Mouse (Mus musculus) midbrain, embryonic 14.5 days (tissue): ENCODE data around the gene Atp6ap1l. TPM values are rescaled to one million over a fixed set of nuclear protein-coding genes. Genes with fewer than 3 reads are reported as not detected.
A peak's percentile ranks its signal among the peaks of the same experiment; 100 is the strongest.
"Not testable (repeated sequence)": the region's sequence is repeated elsewhere in the genome, so short reads cannot be mapped to it uniquely, and the experiment has no call there.

Source experiments
- ATAC-seq: fragments of 200-750 bp; cut with Nextera tagmentation; 2 replicates; pipeline ENCODE4 v1.8.0; 2017; ENCODE audit warnings: moderate number of reproducible peaks, moderate library complexity; ENCODE audit not compliant: low FRiP score, low TSS enrichment
- DNase-seq: peaks from one replicate; pipeline ENCODE4 v3.0.0-alpha.2; 2015
- H3K27ac ChIP-seq: fragments of 300-500 bp; sonication (generic); replicated peaks from 2 replicates; pipeline ENCODE4 v1.5.1; 2014; ENCODE audit warnings: mild to moderate bottlenecking, low read depth, low read length, moderate library complexity
- H3K27me3 ChIP-seq: fragments of 300-500 bp; sonication (generic); 2 replicates; pipeline ENCODE4 v1.6.1; 2014; ENCODE audit warnings: low read length, control low read depth, mixed read lengths; ENCODE audit not compliant: control insufficient read depth, insufficient read depth
- H3K36me3 ChIP-seq: fragments of 300-500 bp; sonication (generic); 2 replicates; pipeline ENCODE4 v1.6.1; 2014; ENCODE audit warnings: low read length, control low read depth; ENCODE audit not compliant: control insufficient read depth, insufficient read depth
- H3K4me1 ChIP-seq: fragments of 300-500 bp; sonication (generic); 2 replicates; pipeline ENCODE4 v1.6.1; 2014; ENCODE audit warnings: mild to moderate bottlenecking, antibody characterized with exemption, low read length, control low read depth; ENCODE audit not compliant: control insufficient read depth, insufficient read depth
- H3K4me2 ChIP-seq: fragments of 300-500 bp; sonication (generic); 2 replicates; pipeline ENCODE4 v1.6.1; 2014; ENCODE audit warnings: mild to moderate bottlenecking, low read length, moderate library complexity
- H3K4me3 ChIP-seq: fragments of 300-500 bp; sonication (generic); replicated peaks from 2 replicates; pipeline ENCODE4 v1.5.1; 2014; ENCODE audit warnings: low read depth, low read length
- H3K9ac ChIP-seq: fragments of 300-500 bp; sonication (generic); replicated peaks from 2 replicates; pipeline ENCODE4 v1.6.1; 2014; ENCODE audit warnings: mild to moderate bottlenecking, low read length, moderate library complexity
- H3K9me3 ChIP-seq: fragments of 300-500 bp; sonication (generic); 2 replicates; pipeline ENCODE4 v1.6.1; 2016; ENCODE audit warnings: low read length, control low read depth, mixed read lengths; ENCODE audit not compliant: control insufficient read depth
- WGBS: fragments of 180-500 bp; shearing (Covaris S2); extraction: QIAGEN DNeasy Blood & Tissue Kit; methylation state at CpG from one replicate; pipeline ENCODE4 v1.1.7; 2014; 5-methylcytosine and 5-hydroxymethylcytosine counted together
- polyA plus RNA-seq: library from polyadenylated mRNA; unstranded; fragments of >200 nt; fragmentation: Nextera tagmentation; extraction: Ambion mirVana; gene quantifications from 2 replicates; pipeline ENCODE4 v1.2.1, GENCODE M21; 2014

The Atp6ap1l gene
- polyA plus RNA-seq: 0.62 and 0.91 TPM in 2 replicates

DNA sequence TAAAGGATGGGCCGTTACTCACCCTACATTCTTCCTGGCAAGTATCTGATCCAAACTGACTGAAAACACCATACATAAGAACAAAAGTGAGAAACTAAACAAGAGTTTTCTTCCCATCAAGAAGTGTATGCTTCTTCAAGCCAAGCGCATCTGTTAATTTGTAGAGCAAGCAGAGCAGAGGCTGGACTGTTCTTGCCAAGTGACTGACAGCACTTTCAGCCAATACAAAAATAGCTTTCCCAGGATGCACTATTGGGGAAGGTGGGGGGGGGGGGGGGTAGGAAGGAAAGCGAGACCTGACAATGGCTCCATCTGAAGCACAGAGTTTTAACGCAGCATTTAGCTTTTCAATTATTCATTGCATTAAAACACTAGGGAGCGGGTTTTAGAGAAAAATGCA, at the start of gene Atp6ap1l:
Atp6ap1l (minus strand) TSS at position 180 of the 400 bp plus-strand sequence.
- Histone ChIP-seq H3K27me3 (no peaks in the 10 kb centered on the region), H3K27ac (no peak within 1 kb of the TSS), H3K9ac (no peak within 1 kb of the TSS), H3K4me3 (no peak within 1 kb of the TSS), H3K4me2 (no peak within 1 kb of the TSS), H3K36me3 (no peaks in the 10 kb centered on the region), H3K9me3 (no peaks in the 10 kb centered on the region), H3K4me1 (no peaks in the 10 kb centered on the region)
- 83% methylated on average over 5 of the region's 5 CpGs for WGBS
- DNase-seq (no peak), ATAC-seq (no peak)

DNA sequence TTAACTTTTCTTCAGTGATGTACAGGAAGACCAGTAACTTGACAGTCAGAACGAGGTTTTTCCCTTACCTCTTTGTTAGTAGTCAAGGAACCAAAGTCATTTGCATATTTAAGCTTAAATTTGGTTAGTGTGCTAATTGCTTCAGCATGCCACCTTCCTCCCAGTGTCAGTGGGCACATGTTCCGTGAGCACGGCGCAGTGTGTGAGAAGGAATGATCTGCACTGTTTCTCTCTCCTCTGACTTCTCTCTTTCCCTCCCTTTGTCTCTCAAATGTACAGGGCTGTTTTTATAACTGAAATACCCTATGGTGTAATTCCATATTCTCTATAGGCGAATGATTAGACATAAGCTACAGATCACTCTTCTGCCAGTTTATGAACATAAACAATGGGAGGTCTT, 34.4 kb upstream of the Atp6ap1l start:
- Histone ChIP-seq H3K4me3 (no peak overlapping the region), H3K4me2 (no peak overlapping the region), H3K4me1 (no peaks in the 10 kb centered on the region), H3K9me3 (no peaks in the 10 kb centered on the region), H3K27ac (no peak overlapping the region), H3K9ac (no peak overlapping the region), H3K36me3 (no peaks in the 10 kb centered on the region), H3K27me3 (no peaks in the 10 kb centered on the region)
- WGBS: 89% methylated on average over 5 of the region's 5 CpGs
- ATAC-seq (no peak), DNase-seq (no peak)

DNA sequence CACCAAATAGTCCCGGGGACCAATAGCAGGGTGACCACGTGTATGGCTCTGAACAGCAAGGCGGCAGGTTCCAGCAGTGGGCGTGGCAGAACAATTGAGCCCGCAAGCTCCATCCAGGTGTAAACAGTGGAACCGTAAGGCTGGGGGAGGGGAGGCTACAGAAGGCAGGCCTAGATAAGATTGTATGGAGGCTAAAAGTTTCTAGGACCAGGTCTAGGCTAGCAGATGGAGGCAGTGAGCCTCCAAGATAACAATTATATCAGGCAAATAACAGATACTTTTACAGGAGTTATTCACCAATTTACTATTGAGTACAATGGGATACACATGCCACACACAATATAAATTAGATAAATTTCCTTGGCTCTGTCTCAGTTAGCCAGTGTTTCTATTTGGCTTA, 34.0 kb upstream of the Atp6ap1l start:
- 71% methylated on average over 6 of the region's 6 CpGs for WGBS
- no peak overlapping the region for H3K4me3 ChIP-seq
- H3K4me1 ChIP-seq: no peaks in the 10 kb centered on the region
- no peak overlapping the region for H3K9ac ChIP-seq
- H3K4me2 ChIP-seq: no peak overlapping the region
- H3K27ac ChIP-seq: no peak overlapping the region
- no peaks in the 10 kb centered on the region for H3K27me3 ChIP-seq
- H3K36me3 ChIP-seq: no peaks in the 10 kb centered on the region
- DNase-seq: no peak
- H3K9me3 ChIP-seq: no peaks in the 10 kb centered on the region
- no peak for ATAC-seq

DNA sequence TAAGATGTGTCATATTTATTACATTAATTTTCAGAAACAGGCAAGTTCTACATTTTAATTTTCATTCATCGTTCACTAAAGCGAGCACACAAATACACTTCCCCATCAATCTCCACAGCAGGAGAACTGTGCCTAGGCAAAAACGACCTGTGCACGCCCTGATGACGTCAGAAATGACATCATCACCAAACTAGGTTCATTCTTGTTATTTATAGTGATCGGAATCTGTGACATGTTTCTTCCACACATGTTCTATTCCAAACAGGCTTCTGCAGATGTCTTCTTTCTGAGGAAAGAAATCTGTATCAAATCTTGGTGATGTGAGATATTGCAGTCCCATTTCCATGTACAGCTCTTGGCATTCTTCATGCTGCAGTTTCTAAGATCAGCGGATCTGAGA, 30.7 kb upstream of the Atp6ap1l start:
- no peak for DNase-seq

DNA sequence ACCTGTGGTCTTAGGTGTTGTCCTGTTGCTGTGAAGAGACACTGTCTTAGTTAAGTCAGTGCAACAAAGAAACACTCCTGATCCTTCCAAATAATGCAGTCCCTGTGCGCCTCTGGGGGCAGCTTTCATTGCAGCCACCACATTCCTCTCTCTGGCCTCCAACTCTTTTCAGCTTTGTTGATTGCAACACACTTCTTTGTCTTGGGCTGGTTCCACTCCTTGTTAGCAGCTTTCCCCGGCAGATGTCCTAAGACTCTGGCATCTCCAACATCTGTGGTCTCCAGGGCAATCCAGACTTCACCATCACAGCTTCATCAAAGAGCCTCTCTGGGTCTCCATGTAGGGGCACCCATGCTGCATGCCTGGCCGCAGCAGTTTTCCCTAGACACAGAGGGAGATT, 28.1 kb upstream of the Atp6ap1l start:
- 58% methylated on average over 3 of the region's 3 CpGs for WGBS
- Histone ChIP-seq H3K27me3 (no peaks in the 10 kb centered on the region), H3K4me1 (no peaks in the 10 kb centered on the region), H3K4me2 (no peak overlapping the region), H3K36me3 (peaks cover 7% of the 10 kb centered on the region), H3K4me3 (no peak overlapping the region), H3K27ac (no peak overlapping the region), H3K9me3 (no peaks in the 10 kb centered on the region), H3K9ac (no peak overlapping the region)
- ATAC-seq: no peak
- no peak for DNase-seq

More for the DNA sequence above, 30.7 kb upstream of the Atp6ap1l start:
- H3K4me1 ChIP-seq: no peaks in the 10 kb centered on the region
- no peak for ATAC-seq
- H3K9ac ChIP-seq: no peak overlapping the region
- H3K9me3 ChIP-seq: no peaks in the 10 kb centered on the region
- no peak overlapping the region for H3K4me2 ChIP-seq
- H3K4me3 ChIP-seq: no peak overlapping the region
- WGBS: 87% methylated on average over 7 of the region's 7 CpGs
- H3K27me3 ChIP-seq: no peaks in the 10 kb centered on the region
- H3K27ac ChIP-seq: no peak overlapping the region
- no peaks in the 10 kb centered on the region for H3K36me3 ChIP-seq

DNA sequence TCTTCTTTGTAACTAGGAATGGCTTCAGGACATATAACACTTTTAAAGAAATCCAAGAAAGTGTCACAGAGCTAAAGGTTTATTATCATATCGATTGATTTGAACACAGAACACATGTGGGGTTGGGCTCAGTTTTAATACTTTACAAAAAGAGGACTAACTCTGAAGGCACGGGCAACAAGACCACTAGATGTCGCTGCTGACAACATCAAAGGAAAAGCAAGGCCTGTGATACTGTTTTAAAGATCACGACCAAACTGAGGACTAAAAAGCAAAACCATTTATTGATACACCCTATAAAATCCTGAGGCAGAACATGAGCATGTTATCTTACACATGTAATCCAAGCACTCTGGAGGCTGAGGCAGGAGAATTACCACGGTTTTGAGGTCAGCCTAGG, 24.7 kb upstream of the Atp6ap1l start:
- peaks cover 39% of the 10 kb centered on the region for H3K36me3 ChIP-seq
- WGBS: 23% methylated on average over 5 of the region's 5 CpGs
- H3K27ac ChIP-seq: no peak overlapping the region
- no peak overlapping the region for H3K4me2 ChIP-seq
- peak; percentile 41; the same call in 1 of the 2 replicates for ATAC-seq
- H3K27me3 ChIP-seq: no peaks in the 10 kb centered on the region
- no peak overlapping the region for H3K4me3 ChIP-seq
- no peak overlapping the region for H3K9ac ChIP-seq
- peak; percentile 89 for DNase-seq
- H3K4me1 ChIP-seq: no peaks in the 10 kb centered on the region
- no peaks in the 10 kb centered on the region for H3K9me3 ChIP-seq

DNA sequence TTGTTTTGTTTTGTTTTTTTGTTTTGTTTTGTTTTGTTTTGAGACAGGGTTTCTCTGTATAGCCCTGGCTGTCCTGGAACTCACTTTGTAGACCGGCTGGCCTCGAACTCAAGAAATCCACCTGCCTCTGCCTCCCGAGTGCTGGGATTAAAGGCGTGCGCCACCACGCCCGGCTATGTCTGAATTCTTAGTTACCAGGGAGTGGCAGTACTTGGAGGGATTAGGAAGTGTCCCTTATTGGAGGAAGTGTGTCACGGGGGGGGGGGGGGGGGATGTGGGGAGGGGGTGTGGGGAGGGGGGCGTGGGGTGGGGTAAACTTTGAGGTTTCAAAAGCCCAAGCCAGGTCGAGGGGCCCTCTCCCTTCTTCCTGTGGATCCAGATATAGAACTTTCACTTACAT, 23.1 kb upstream of the Atp6ap1l start:
- H3K4me3 ChIP-seq, H3K4me1 ChIP-seq, H3K27me3 ChIP-seq, ATAC-seq, H3K4me2 ChIP-seq, H3K9ac ChIP-seq, DNase-seq, H3K27ac ChIP-seq, H3K9me3 ChIP-seq: not testable (repeated sequence)
- WGBS: 89% methylated on average over 10 of the region's 10 CpGs
- peaks cover 41% of the 10 kb centered on the region for H3K36me3 ChIP-seq

DNA sequence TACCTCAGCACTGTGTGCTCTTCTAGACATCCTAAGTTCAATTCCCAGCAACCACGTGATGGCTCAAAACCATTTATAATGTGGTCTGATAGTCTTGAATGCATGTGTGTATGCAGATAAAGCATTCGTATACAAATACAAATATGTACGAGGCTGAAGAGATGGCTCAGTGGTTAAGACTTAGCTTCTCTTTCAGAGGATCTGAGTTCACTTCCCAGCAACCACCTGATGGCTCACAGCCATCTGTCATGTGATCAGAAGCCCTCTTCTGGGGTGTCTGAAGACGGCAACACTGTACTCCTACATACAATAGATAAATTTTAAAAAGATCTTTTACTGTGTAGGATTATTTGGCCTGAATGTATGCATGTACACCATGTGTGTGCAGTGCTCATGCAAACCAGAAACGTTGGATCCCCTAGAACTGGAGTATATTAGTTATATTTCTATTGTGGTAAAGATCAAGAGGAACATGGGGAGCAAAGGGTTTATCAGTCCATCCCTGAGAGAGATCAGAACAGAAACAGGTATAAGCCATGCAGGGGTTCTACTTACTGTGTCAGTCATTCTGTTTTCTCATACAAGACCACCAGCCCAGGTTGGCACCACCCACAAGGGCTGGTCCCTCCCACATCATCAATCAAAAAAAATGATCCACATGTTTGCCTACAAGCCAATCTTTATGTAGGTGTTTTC, 21.9 kb upstream of the Atp6ap1l start:
- DNase-seq: no peak
- 81% methylated on average over 5 of the region's 5 CpGs for whole genome bisulfite sequencing
- Histone ChIP-seq H3K27ac (no peak overlapping the region), H3K4me1 (peaks cover 6% of the 10 kb centered on the region; the same call in 1 of the 2 replicates), H3K9ac (no peak overlapping the region), H3K36me3 (peaks cover 41% of the 10 kb centered on the region), H3K9me3 (no peaks in the 10 kb centered on the region), H3K27me3 (no peaks in the 10 kb centered on the region), H3K4me2 (no peak overlapping the region), H3K4me3 (no peak overlapping the region)
- ATAC-seq: no peak

DNA sequence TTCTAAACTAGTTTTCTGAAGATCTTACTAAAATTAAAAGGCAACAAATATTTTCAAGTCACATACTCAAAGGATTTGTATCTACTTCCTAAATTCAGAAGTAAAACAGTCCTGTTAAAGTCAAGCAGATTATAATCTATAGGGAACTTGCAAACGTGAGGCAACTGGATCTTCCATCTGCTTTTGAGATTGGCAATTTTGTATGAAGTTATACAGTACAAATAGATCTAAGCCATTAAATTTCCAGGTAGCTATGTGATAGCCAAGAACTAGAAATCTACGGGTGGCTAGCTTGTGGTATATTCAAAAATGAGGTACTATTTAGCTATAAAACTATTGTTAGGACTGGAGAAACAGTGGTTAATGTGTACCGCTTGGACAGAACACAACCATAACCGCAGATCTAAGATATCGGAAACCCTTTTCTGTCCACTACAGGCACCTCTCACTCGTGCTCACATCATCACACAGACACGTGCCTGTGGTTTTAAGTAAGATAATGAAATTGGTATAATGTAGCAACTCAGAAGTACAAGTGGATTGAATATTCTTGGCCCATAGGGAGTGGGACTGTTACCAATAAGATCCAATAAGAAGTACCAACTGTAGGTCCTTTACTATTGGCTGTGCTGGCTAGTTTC, 21.1 kb upstream of the Atp6ap1l start:
- Histone ChIP-seq H3K36me3 (peaks cover 41% of the 10 kb centered on the region), H3K4me3 (no peak overlapping the region), H3K4me2 (no peak overlapping the region), H3K27me3 (no peaks in the 10 kb centered on the region), H3K27ac (no peak overlapping the region), H3K9me3 (no peaks in the 10 kb centered on the region), H3K9ac (no peak overlapping the region), H3K4me1 (peaks cover 6% of the 10 kb centered on the region; the same call in 1 of the 2 replicates)
- DNase-seq (no peak), ATAC-seq (no peak)
- WGBS: 84% methylated on average over 7 of the region's 7 CpGs
